Mouse (Mus musculus) naive thymus-derived CD4-positive, alpha-beta T cell, adult 2 months (primary cell): ENCODE data around the gene Cd59b.

Experiments used
- DNase-seq: peaks from one replicate; pipeline ENCODE4 v3.0.0-alpha.2; 2011; ENCODE audit warnings: low read depth

The Cd59b gene

GRCm38 (mm10) chr2:104119097-104119496, 49.4 kb downstream of the Cd59b start:
- no peak for DNase-seq

GRCm38 (mm10) chr2:104120312-104120711, 50.7 kb downstream of the Cd59b start:
- DNase-seq, result no peak

- DNase-seq, result no peak
These were observed 52.2 kb downstream of the Cd59b start for GRCm38 (mm10) chr2:104121681-104122504.

- peak; percentile 87 for DNase-seq
These were observed 53.1 kb downstream of the Cd59b start, which contains the start of gene A930018P22Rik for GRCm38 (mm10) chr2:104122505-104123378. TSS of gene A930018P22Rik (plus strand) at chr2:104122769.

GRCm38 (mm10) chr2:104123540-104123939, 53.9 kb downstream of the Cd59b start:
- DNase-seq, result peak; percentile 20

- DNase-seq, result no peak
These were observed 54.4 kb downstream of the Cd59b start for GRCm38 (mm10) chr2:104124071-104124470.

GRCm38 (mm10) chr2:104128803-104129531, 59.3 kb downstream of the Cd59b start:
- no peak for DNase-seq

GRCm38 (mm10) chr2:104130165-104130564, 60.5 kb downstream of the Cd59b start:
- DNase-seq, result no peak

GRCm38 (mm10) chr2:104130969-104131368, 61.3 kb downstream of the Cd59b start:
- peak; percentile 40 for DNase-seq

- DNase-seq, result no peak
These were observed 62.7 kb downstream of the Cd59b start for GRCm38 (mm10) chr2:104132266-104132859.

- no peak for DNase-seq
These were observed 63.6 kb downstream of the Cd59b start for GRCm38 (mm10) chr2:104133042-104133810.

GRCm38 (mm10) chr2:104134150-104135056, 64.8 kb downstream of the Cd59b start:
- peak; percentile 89 for DNase-seq

GRCm38 (mm10) chr2:104135920-104136319, 66.3 kb downstream of the Cd59b start:
- DNase-seq, result no peak
